Mouse (Mus musculus): Measurements from ENCODE around the gene Gm5089. TPM values are rescaled to one million over a fixed set of nuclear protein-coding genes. Genes with fewer than 3 reads are reported as not detected.
"Not testable (repeated sequence)": the region's sequence is repeated elsewhere in the genome, so short reads cannot be mapped to it uniquely, and the experiment has no call there.

Gm5089 gene
- polyA plus RNA-seq, 1 experiment: not detected

DNA sequence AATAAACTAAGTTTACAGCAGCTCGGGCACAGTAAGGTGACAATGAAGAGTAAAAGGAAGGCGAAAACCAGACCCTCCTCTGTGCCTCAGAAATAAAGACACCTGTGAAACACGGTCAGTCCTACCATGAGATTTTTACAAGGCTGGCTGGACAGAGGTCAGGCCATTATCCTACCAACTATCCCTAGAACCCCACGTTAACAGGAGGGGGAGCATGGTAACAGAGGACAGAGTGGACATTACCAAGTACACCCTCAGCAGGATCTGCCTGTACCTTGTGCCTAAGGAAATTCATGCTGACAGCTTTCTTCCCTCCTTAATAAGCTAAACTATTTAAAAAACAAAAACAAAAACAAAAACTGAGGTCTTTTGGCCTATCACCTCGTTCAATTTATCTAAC, 9.3 kb upstream of the Gm5089 start:
- peaks cover 16% of the 10 kb centered on the region for H3K27me3 ChIP-seq (ENCODE audit: control insufficient read depth, insufficient read depth, low read length)
- no peak overlapping the region for H3K27ac ChIP-seq (ENCODE audit: control insufficient read depth, insufficient read depth, low read length)
- WGBS: 90% methylated on average over 5 of the region's 5 CpGs
- no peaks in the 10 kb centered on the region for H3K36me3 ChIP-seq (ENCODE audit: control insufficient read depth, insufficient read depth, low read length)
- H3K4me1 ChIP-seq (replicated peaks; ENCODE audit: control insufficient read depth, insufficient read depth, low read length): peaks cover 17% of the 10 kb centered on the region; the same call in 1 of the 2 replicates
- no peak overlapping the region for H3K4me3 ChIP-seq (ENCODE audit: control insufficient read depth, insufficient read depth, low read length)
- no peak for DNase-seq
- TF ChIP-seq CTCF (IDR thresholded peaks at IDR 0.05; ENCODE audit: borderline replicate concordance, control insufficient read depth, extremely low read depth, insufficient read depth, low read length, poor library complexity) (no peak), POLR2A (IDR thresholded peaks at IDR 0.05; ENCODE audit: control insufficient read depth, extremely low read depth, insufficient read depth, low read length, poor library complexity) (no peak)

DNA sequence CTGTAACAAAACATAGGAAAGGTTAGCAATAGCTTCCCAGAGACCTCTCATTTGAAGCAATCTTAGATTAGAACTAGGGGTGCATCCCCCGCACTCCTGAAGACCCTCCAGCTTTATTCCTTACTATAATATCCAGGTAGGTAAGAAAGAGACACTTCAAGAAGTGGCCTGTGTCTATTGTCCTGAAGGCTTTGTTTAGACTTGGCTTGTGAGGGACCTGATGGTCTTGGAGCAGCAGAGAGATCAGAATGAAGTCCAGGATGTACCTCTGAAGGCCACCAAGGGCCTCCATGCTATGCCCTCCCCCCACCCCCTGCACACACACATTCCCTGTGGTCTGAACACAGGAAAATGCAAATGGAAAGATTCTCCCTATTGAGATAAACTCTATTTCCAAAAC, 8.9 kb upstream of the Gm5089 start:
- no peak overlapping the region for H3K4me3 ChIP-seq (ENCODE audit: control insufficient read depth, insufficient read depth, low read length)
- peaks cover 11% of the 10 kb centered on the region for H3K27me3 ChIP-seq (ENCODE audit: control insufficient read depth, insufficient read depth, low read length)
- no peaks in the 10 kb centered on the region for H3K36me3 ChIP-seq (ENCODE audit: control insufficient read depth, insufficient read depth, low read length)
- WGBS: 97% methylated on average over 1 of the region's 1 CpGs
- no peak for DNase-seq
- peaks cover 13% of the 10 kb centered on the region; the same call in 1 of the 2 replicates for H3K4me1 ChIP-seq (replicated peaks; ENCODE audit: control insufficient read depth, insufficient read depth, low read length)
- TF ChIP-seq POLR2A (IDR thresholded peaks at IDR 0.05; ENCODE audit: control insufficient read depth, extremely low read depth, insufficient read depth, low read length, poor library complexity) (no peak), CTCF (IDR thresholded peaks at IDR 0.05; ENCODE audit: borderline replicate concordance, control insufficient read depth, extremely low read depth, insufficient read depth, low read length, poor library complexity) (no peak)
- no peak overlapping the region for H3K27ac ChIP-seq (ENCODE audit: control insufficient read depth, insufficient read depth, low read length)

DNA sequence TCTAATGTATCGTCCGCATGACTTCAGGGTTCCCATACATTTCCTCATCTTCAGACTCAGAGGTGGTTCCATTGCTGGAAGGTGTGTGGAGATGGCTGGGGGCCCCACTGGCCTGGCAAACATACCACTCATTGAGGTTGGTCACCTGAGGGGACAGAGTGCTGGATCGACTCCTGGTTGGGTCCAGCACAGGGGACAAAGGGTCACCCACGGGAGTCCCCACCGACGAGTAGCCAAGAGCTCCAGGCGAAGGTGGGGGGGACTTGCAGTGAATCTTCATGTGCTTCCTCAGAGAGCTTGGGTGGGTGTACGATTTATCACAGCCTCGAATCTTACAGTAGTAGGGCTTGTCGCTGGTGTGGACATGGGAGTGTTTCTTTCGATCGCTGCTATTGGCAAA, 8.4 kb upstream of the Gm5089 start:
- DNase-seq; H3K27ac ChIP-seq (ENCODE audit: control insufficient read depth, insufficient read depth, low read length); H3K4me3 ChIP-seq (ENCODE audit: control insufficient read depth, insufficient read depth, low read length); H3K36me3 ChIP-seq (ENCODE audit: control insufficient read depth, insufficient read depth, low read length); H3K27me3 ChIP-seq (ENCODE audit: control insufficient read depth, insufficient read depth, low read length): not testable (repeated sequence)
- peaks cover 10% of the 10 kb centered on the region; the same call in 1 of the 2 replicates for H3K4me1 ChIP-seq (replicated peaks; ENCODE audit: control insufficient read depth, insufficient read depth, low read length)
- 93% methylated on average over 12 of the region's 12 CpGs for WGBS

DNA sequence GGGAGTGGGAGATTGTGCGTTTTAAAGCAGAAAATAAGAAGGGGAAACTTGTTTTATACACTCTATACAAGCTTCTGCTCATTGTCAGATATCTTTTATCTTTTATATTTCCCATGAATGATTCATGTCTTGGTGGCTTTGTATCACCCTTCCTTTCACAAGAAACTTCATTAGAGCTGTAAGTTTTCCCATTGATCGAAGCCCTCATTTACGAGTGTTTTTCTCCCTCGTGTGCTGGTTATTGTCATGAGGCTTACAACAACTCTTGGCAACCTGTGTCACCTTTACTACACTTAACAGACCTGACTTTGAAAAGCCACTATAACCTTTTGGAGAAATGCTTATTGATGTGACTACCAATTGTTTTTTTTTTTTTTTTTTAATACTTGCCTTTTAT, 4.6 kb upstream of the Gm5089 start:
- no peaks in the 10 kb centered on the region; the same call in 1 of the 2 replicates for H3K4me1 ChIP-seq (replicated peaks; ENCODE audit: control insufficient read depth, insufficient read depth, low read length)
- 92% methylated on average over 4 of the region's 4 CpGs for WGBS

DNA sequence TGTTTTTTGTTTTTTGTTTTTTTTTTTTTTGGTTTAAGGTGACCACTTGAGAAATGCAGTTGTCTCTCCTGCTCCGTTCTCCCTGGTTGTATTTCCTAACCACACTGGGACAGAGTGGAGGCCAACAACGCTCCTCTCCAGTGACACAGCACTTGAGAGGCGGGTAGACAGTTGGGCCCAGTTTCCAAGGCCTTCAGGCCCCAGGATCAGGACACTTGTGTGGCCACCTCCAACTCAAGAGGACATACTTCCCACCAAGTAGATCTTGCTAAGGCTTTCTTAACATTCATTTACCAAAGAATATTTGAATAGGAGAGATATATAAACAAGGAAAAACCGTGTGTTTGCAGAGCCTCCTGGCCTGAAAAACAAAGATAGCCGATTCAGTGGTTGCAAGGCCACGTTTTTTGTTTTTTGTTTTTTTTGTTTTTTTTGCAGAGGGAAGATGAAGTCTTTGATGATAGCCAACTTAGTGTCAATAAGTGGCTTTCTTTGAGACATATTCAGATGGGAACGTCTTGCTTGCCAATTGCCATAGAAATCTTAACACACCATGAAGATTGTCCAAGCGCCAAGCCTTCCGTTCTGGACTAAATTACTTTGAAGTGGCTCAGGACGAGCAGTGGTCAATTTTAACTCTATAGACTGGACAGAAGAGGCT, 4.1 kb upstream of the Gm5089 start:
- no peak overlapping the region for H3K4me3 ChIP-seq (ENCODE audit: control insufficient read depth, insufficient read depth, low read length)
- H3K27ac ChIP-seq (ENCODE audit: control insufficient read depth, insufficient read depth, low read length): no peak overlapping the region
- no peaks in the 10 kb centered on the region; the same call in 1 of the 2 replicates for H3K4me1 ChIP-seq (replicated peaks; ENCODE audit: control insufficient read depth, insufficient read depth, low read length)
- 88% methylated on average over 10 of the region's 10 CpGs for WGBS
- no peak for DNase-seq
- TF ChIP-seq CTCF (IDR thresholded peaks at IDR 0.05; ENCODE audit: borderline replicate concordance, control insufficient read depth, extremely low read depth, insufficient read depth, low read length, poor library complexity) (no peak), POLR2A (IDR thresholded peaks at IDR 0.05; ENCODE audit: control insufficient read depth, extremely low read depth, insufficient read depth, low read length, poor library complexity) (no peak)
- H3K27me3 ChIP-seq (ENCODE audit: control insufficient read depth, insufficient read depth, low read length): peaks cover 12% of the 10 kb centered on the region
- no peaks in the 10 kb centered on the region for H3K36me3 ChIP-seq (ENCODE audit: control insufficient read depth, insufficient read depth, low read length)

More for the DNA sequence above, 4.6 kb upstream of the Gm5089 start:
- no peak for DNase-seq
- H3K27ac ChIP-seq (ENCODE audit: control insufficient read depth, insufficient read depth, low read length): no peak overlapping the region
- no peak for TF ChIP-seq CTCF (IDR thresholded peaks at IDR 0.05; ENCODE audit: borderline replicate concordance, control insufficient read depth, extremely low read depth, insufficient read depth, low read length, poor library complexity)
- no peak for TF ChIP-seq POLR2A (IDR thresholded peaks at IDR 0.05; ENCODE audit: control insufficient read depth, extremely low read depth, insufficient read depth, low read length, poor library complexity)
- H3K27me3 ChIP-seq (ENCODE audit: control insufficient read depth, insufficient read depth, low read length): peaks cover 12% of the 10 kb centered on the region
- no peaks in the 10 kb centered on the region for H3K36me3 ChIP-seq (ENCODE audit: control insufficient read depth, insufficient read depth, low read length)
- no peak overlapping the region for H3K4me3 ChIP-seq (ENCODE audit: control insufficient read depth, insufficient read depth, low read length)

DNA sequence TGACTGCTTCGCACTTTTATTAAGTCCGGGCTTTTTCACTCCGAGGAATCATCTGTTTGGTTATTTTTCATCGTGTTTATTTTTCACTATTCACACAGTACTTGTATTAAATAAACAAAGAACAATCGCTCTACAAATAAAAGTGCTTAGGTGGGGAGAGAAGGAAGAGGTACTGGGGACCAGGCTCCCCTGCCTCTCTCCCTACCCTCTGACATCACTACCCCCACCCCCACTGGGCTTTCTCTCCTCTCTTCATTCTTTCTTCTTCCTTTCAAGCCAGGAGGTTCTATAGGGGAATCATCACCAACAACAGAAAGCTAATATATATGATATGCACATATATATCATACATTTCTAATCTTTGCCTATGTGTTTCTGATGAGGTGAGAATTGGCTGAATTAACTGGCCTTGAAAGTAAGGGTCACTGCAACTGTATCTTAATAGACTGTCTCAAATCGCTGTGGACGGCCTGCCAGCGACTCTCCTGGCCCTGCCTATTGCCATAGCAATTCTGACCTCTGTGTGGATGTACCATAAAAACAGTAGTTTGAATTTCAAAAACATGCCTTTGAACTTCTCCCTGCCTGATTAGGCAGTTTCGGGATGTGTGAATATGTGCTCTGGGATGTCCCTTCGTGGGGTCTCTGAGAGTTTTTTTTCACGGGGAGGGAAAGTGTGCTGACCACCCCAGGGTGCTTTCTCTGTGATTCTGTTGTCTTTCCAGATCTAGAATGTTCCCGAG, 3.3 kb upstream of the Gm5089 start:
- no peak for TF ChIP-seq POLR2A (IDR thresholded peaks at IDR 0.05; ENCODE audit: control insufficient read depth, extremely low read depth, insufficient read depth, low read length, poor library complexity)
- TF ChIP-seq CTCF (IDR thresholded peaks at IDR 0.05; ENCODE audit: borderline replicate concordance, control insufficient read depth, extremely low read depth, insufficient read depth, low read length, poor library complexity): no peak
- Histone ChIP-seq H3K4me3 (ENCODE audit: control insufficient read depth, insufficient read depth, low read length) (no peak overlapping the region), H3K36me3 (ENCODE audit: control insufficient read depth, insufficient read depth, low read length) (no peaks in the 10 kb centered on the region), H3K27ac (ENCODE audit: control insufficient read depth, insufficient read depth, low read length) (no peak overlapping the region), H3K27me3 (ENCODE audit: control insufficient read depth, insufficient read depth, low read length) (peaks cover 12% of the 10 kb centered on the region), H3K4me1 (replicated peaks; ENCODE audit: control insufficient read depth, insufficient read depth, low read length) (no peaks in the 10 kb centered on the region; the same call in 1 of the 2 replicates)
- 42% methylated on average over 12 of the region's 12 CpGs for WGBS
- DNase-seq: no peak
